Mouse (Mus musculus): Measurements from ENCODE around the gene Pin1rt1.

Gene Pin1rt1

DNA sequence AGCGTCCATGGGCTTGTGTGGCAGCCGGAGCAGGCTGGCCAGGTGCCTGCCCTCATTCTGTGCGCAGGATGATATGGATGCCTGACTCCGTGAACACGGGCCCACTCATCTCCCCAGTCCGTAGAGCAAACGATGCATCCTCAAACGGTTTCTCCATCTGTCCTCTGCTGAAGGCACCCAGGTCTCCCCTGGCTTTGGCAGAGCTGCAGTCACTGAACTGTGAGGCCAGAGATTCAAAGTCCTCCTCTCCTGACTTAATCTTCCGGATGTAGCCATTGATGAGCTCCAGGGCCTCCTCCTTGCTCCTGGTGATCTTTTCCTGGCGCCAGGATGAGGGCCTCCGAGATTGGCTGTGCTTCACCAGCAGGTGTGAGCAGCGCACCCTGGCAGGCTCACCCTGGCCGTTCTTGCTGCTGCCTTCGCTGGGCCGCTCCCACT is 1.9 kb downstream of the Pin1rt1 start:
- no peak for DNase-seq (ENCODE audit: inconsistent age in 2 of 2, low spot score in 1 of 2)

DNA sequence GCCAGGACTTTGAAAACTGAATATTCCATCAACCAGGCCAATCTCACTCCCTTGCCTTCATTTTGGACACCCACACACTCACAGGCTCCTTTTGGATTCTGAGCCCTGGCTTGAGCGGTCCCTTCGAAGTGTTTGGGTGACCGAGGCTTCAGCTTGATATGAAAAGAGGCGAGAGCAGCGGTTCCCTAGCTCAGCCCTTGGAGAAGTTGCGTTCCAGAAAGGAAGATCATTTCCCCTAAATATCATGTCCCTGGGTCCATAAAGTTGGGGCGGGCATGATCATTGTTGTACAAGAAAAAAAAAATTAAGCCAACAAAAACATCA is 3.7 kb downstream of the Pin1rt1 start:
- no peak for DNase-seq (ENCODE audit: inconsistent age in 2 of 2, low spot score in 1 of 2)

DNA sequence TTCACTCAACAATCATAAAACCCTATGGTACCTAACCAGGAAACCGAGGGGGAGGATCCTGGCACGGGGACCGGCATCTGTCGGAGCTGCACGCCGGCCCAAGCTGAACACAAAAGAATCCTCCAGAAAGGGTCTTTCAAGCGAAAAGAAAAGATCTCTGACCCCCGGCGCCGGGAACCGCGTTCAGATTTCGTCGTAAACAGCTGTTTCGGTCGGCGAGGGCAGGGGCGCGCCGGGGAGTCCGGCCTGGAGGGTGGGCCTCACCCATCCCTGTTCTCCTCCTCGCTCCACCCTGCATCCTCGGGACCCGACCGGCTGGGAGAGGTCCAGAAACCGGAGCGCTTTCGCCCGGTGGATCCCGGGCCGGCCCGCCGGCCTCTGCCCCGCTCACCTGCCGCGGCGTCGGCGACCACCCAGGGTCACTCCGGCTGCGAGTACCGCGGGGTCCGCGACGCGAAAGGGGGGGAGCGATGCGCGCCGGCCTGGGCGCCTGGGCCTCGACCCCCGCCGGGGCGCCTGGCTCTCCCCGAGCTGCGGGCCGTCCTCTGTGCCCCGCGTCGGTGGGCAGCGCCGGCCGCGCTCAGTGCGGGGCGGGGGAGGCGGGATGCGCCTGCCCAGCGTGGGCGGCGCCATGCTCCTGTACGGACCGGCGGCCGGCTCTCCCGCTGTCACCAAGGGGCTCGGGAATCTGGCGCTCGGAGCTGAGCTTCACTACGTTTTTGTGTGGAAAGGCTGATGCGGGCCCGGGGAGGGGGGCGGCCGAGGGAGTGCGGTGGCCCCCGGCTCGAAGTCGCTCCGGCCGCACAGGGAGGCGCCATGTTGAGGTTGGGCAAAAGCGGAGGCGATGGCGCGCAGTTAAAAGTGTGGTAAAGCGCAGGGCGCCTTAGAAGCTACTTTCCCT is 4.3 kb downstream of the Pin1rt1 start, which contains the start of gene Tcp11l1:
TSS of gene Tcp11l1 (minus strand) at position 585 of the 901 bp plus-strand sequence.
- peak; percentile 78 to 95 for DNase-seq (ENCODE audit: inconsistent age in 2 of 2, low spot score in 1 of 2)

DNA sequence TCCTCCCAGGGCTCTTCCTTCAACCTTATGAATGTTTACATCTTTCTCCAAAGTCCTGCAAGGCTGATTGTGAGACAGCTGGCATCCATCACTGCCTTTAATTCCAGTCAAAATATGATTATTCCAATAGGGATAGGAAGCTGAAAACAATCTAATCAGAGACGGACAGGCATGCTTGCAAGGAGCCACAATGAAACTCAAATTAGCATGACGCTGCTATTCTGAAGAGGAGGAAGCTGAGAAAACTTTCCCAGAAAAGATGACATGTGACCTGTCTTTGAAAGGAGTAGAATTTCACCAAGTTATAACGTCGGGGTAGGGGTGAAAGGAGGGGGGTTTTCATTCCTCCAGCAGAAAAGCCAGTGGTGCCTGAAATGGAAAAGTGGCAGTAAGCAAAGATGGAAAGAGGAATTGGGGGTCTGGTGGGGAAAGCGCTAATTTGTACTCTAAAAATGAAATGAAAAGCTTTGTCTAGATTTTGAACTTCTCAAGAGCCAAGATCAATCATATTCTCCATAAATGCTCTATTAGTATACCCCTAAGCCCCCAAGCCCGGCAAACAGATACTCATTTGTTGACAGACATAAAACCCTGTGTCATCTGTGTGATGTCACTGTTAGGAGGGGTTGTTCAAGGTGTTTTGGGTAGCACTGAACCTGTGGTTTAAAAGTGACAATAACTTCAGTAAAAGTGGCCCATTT is 5.4 kb downstream of the Pin1rt1 start:
- DNase-seq (ENCODE audit: inconsistent age in 2 of 2, low spot score in 1 of 2), result no peak

DNA sequence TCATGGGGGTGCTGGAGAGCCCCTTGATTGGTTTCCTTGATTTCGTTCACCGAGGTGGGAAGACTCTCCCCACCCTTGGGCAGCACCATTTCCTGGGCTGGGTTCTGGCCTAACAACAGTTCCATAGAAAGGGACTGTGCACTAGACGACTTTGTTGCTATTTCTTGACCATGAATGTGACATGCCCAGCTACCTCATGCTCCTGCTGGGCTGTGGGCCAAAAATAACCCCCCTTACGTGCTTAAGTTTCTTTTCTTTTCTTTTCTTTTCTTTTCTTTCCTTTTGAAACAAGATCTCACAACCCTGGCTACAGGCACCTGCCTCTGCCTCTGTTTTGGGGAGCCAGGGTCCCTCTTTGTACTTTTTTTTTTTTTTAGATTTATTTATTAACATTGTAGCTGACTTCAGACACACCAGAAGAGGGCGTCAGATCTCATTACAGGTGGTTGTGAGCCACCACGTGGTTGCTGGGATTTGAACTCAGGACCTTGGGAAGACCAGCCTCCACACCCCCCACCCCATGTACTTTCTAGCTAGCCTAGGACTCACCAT is 6.3 kb downstream of the Pin1rt1 start:
- no peak for DNase-seq (ENCODE audit: inconsistent age in 2 of 2, low spot score in 1 of 2)

DNA sequence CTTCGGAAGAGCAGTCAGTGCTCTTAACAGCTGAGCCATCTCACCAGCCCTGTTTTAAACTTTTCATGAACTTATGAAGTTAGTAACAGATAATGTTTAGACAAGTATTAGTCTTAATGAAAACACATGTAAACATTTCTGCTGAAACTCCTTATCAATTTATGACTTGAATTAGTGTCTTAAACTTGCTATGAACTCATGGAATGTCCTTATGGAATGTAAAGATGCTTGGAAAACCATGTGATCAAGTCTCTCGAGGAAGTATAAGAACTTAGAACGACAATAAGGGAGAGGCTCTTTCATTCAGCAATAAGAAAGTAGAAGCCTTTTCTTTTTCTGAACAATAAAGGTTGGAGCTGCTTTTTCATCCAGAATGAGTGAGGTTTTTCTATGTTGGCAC is 11.8 kb downstream of the Pin1rt1 start:
- DNase-seq (ENCODE audit: inconsistent age in 2 of 2, low spot score in 1 of 2), result no peak

DNA sequence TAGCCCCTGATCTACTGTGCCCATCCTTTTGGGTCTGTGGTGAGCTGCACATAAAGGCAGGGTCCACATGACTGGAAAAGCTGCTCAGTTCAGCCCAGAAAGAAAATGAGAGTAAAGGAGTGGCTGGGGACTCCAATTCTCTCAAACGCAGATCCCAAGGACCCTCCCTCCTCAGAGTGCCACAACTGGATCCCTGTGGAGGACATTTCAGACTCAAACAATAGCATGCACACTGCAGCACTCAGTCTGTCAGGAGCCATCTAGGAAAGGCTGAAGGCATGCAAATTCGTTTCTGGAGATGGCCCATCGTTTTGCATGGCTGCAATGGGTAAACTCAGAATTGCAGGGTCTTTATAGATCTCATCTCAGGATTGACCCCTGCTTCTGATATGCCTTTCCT is 13.0 kb downstream of the Pin1rt1 start:
- no peak for DNase-seq (ENCODE audit: inconsistent age in 2 of 2, low spot score in 1 of 2)

DNA sequence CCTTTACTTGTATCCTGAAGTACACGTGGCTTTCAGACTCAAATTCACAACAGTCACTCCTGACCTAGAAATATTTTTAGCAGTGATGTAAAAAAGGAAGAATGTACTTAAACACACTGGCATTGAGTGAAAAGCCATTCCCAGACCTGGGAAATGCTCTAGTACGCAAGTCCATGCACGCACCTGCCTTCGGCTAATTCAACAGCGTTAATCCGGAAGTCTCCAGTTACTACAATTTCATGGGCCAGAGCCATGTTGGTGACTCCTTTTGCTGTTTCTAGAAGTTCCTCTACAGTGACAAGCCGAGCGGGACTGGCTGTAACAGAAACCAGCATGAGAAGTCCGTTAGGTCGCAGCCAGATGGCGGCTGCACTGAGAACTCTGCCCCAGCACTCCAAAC is 16.5 kb downstream of the Pin1rt1 start:
- DNase-seq (ENCODE audit: inconsistent age in 2 of 2, low spot score in 1 of 2), result no peak

DNA sequence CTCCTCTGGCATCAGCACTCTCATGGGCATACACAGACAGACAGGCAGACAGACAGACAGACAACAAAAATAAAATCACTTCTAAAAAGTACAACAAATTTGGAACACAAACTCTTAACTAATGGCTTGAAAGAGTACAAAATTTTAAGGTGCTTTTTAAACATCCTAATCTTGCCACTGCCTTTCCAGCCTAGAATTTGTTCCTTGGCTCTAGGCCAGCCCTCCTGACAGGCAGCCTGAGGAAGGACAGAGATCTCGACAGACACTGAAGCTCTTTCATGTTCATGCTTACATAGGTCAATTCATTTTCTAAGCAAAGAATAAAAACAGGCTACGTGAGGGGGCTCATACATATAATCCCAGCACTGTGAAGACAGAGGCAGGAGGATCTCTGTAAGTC is 23.6 kb downstream of the Pin1rt1 start:
- DNase-seq (ENCODE audit: inconsistent age in 2 of 2, low spot score in 1 of 2), result peak in 1 of 2 experiments; percentile 61

DNA sequence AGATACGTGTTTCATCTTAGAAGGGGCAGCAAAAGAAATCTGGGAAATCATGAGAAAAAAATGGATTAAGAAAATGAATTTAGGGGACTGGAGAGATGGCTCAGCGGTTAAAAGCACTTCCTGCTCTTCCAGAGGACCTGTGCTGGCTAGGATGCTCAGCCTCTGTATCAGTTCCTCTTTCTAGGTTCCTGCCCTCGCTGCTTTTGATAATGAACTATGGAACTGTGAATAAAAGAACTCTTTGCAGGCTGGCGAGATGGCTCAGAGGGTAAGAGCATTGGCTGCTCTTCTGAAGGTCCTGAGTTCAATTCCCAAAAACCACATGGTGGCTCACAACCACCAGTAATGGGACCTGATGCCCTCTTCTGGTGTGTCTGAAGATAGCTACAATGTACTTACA is 25.5 kb downstream of the Pin1rt1 start:
- DNase-seq (ENCODE audit: inconsistent age in 2 of 2, low spot score in 1 of 2), result no peak

DNA sequence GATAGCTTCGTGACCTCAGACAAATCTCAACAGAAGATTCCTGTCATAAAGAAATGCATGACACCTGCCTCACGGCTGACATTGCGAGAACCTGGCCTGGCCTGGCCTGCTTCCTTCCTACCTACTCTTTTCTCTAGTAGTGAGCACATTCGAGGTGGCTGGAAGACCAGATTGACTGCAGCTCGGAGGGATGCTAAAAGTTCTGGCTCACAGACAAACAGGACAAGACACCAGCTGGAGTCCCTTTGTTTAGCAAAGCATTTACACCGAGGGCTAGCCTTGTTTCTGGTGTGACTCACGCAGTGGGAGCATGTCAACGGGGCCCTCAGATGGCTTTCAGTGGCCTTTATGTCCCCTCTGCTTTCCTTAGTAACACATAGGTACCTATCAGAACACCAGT is 27.5 kb downstream of the Pin1rt1 start:
- no peak for DNase-seq (ENCODE audit: inconsistent age in 2 of 2, low spot score in 1 of 2)

DNA sequence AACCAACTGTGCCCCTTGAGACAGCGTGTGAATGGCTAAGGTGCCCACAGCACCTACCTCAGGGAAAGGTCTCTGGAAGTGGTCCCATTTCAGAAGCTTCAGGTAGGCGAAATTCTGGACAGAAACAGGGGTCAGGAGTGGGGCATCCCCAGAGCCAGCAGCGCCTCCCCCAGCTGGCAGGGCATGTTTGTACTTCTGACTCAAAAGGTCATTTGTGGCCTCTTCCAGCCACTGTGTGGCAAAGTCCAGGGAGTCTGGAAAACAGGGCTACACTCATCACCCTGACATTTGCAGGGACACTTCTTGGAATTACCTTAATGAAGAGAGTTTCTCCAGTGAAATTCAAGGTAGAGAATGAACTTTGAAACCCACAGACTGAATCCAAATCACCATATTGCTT is 27.9 kb downstream of the Pin1rt1 start:
- DNase-seq (ENCODE audit: inconsistent age in 2 of 2, low spot score in 1 of 2), result no peak

DNA sequence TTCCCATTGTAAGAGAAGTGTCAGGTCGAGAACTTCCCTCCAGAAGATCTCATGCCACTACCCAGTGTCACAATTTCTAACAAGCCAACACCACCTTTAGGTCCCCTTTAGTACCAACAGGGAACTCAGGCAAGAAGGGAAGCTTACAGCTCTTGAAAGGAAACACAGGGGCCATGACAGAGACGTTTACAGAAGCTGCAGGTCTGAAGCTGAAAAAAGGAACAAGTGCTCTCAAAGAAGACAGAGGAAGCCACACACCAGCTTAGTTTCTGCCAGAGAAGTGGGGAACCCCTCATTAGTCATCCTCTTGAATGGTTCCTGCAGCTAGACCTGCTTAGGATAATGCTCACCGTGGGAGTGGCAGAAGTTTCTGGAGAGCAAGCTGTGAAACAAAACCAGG is 28.9 kb downstream of the Pin1rt1 start:
- DNase-seq (ENCODE audit: inconsistent age in 2 of 2, low spot score in 1 of 2), result no peak

DNA sequence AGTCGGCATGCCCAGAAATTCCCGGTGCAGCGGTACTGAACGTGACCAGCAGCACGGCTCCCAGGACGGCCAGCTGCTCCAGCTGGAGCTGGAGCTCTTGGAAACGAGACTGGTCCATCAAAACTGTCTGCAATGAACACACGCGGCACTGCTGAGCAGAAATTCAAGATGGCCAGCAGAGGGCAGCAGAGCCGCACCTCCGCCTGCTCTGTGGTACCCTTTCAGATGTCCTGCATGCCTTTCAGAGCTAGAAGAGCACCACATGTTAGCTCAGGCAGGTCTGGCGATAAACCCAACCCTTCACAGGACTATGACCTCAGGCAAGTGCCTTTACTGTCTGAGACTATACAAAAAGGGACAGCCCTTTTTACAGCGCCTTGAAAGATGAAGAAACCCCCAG is 30.8 kb downstream of the Pin1rt1 start:
- DNase-seq (ENCODE audit: inconsistent age in 2 of 2, low spot score in 1 of 2), result peak; percentile 75 to 91

DNA sequence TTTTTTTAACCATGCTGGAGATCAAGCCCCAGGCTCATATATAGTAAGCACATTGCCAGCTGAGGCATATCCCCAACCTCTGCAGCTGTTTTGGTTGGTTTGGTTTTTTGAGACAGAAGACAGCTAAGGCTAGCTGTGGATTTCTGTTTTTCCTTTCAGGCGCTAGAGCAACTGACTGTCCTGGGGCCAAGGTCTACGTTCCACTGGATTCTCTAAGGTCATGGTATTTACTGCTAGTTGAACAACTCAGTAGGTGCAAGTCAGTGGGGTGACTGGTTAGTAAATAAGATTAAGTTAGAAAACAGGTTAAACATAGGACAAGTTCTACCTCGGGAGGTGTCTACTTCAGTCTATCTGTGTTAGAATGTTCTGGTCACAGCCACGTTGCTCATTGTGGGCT is 31.4 kb downstream of the Pin1rt1 start:
- no peak for DNase-seq (ENCODE audit: inconsistent age in 2 of 2, low spot score in 1 of 2)

DNA sequence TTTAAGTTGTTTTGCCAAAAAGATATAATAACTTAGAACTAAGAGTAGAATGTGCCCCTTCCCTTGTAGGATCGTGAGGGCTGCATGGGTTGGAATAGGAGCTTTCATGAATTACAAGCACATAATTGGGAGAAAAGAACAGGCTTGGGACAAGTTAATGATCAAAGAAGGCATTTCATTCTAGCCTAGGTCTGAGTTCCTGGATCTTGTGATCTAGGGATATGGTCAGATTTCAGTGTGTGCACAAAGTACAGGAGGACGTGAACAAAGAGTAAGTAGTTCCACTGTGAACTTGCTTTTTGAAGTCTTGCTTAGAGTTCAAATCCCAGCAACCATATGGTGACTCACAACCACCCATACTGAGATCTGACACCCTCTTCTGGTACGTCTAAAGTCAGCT is 38.9 kb downstream of the Pin1rt1 start:
- no peak for DNase-seq (ENCODE audit: inconsistent age in 2 of 2, low spot score in 1 of 2)

DNA sequence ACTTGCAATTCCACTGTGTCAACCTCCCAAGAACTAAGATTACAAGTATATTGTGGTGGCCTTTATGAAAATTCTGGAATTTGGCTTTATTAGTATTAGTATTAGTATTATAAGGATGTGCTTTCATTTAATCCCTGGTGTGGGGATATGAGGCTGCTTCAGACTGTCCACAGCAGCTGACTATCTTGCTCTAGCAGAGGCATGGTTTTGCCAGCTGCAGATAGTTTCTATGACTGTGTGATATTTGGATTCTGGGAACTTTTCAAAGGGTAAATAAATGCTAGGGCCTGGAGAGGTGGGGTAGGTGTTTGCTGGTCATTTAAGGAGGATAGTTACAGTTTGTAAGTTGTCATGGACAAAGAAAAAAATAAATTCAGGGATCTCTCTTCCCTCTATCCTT is 44.5 kb downstream of the Pin1rt1 start:
- DNase-seq (ENCODE audit: inconsistent age in 2 of 2, low spot score in 1 of 2), result no peak

DNA sequence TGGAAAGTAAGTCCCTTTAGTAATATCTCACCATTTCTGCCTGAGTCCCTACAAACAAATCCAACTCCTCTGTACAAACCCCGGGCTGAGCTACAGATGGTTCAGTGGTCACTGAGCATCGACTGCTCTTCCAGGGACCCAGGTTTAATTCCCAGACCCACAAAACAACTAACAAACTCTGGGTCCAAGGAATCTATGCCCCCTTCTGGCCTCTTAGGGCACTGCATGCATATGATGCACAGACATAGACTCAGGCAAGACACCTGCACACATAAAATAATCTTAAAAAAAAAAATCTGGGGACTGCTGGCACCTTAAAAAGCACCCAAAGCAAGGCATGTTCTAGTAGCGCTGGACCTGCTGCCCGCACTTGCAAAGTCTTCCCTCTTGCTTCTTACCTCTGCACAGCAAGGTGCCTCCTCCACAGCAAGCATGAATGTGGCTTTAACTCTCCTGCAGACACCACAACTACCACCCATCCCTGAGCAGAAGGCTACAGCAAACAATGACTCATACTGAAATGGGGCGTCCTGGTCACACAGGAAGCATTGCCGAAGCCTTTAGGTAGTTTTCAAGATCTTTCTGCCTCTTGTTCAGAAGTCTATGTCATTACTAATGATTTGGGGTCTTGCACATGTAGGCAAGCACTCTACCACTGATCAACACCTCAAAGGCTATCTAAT is 46.9 kb downstream of the Pin1rt1 start:
- DNase-seq (ENCODE audit: inconsistent age in 2 of 2, low spot score in 1 of 2), result peak in 1 of 2 experiments; percentile 75

Data from adrenal gland, adult (tissue).